Comparison of ENCODE assay signal across 11 mouse cellular contexts in genomic region chr10:110587529-110587928, GRCm38 (mm10).
DNase-seq lines count a peak whose midpoint lies in the region; ATAC-seq and TF ChIP-seq lines count a peak whose summit lies in the region.
"Had no signal": no experiment of that assay in that cellular context is flagged by ENCODE, and none has a peak within 500 bp of the region (broad histone marks: within the 10 kb centered on the region; RNA-seq: fewer than 3 reads in every experiment).

No protein-coding gene starts in this region.

- no peaks in the 10 kb centered on the region for H3K4me1 ChIP-seq in limb, embryonic 13.5 days
- H3K4me1 ChIP-seq in limb, embryonic 10.5 days = 0 out of 2 replicates have a peak, but pooled peaks cover 3% of the 10 kb centered on the region
- H3K4me1 ChIP-seq in hindbrain, postnatal 0 days (ENCODE audit: insufficient read depth, low read length) = no peaks in the 10 kb centered on the region
- H3K4me1 ChIP-seq: forebrain, embryonic 15.5 days had no signal

- TF ChIP-seq CTCF in hindbrain, postnatal 0 days (IDR thresholded peaks at IDR 0.05; ENCODE audit: low read depth) = no peak

- peak; percentile 47; the same call in 1 of the 2 replicates for ATAC-seq in frontal cortex, adult (ENCODE audit: low TSS enrichment)
- ATAC-seq in limb, embryonic 13.5 days (ENCODE audit: low FRiP score, low read depth) = peak; percentile 30; the same call in 1 of the 2 replicates
- peak; percentile 49; the same call in 1 of the 2 replicates for ATAC-seq in hindbrain, postnatal 0 days
- ATAC-seq in erythroblast, adult 5-6 weeks (replicated peaks; ENCODE audit: low FRiP score, poor library complexity, severe bottlenecking) = no peak
- ATAC-seq: forebrain, embryonic 15.5 days had no signal

- H3K4me3 ChIP-seq in limb, embryonic 13.5 days = no peak overlapping the region
- no peak overlapping the region for H3K4me3 ChIP-seq in limb, embryonic 10.5 days
- no peak overlapping the region for H3K4me3 ChIP-seq in hindbrain, postnatal 0 days (ENCODE audit: low read length)
- H3K4me3 ChIP-seq: forebrain, embryonic 15.5 days had no signal

- no peak for DNase-seq in frontal cortex, postnatal 36 days (ENCODE audit: low spot score in 2 of 2)
- DNase-seq in limb, embryonic 10.5 days (ENCODE audit: low spot score) = no peak
- peak; percentile 32 for DNase-seq in brain, adult 2 months (ENCODE audit: low read depth, low spot score)
- peak; percentile 53 for DNase-seq in hindbrain, postnatal 0 days (ENCODE audit: low spot score)
- DNase-seq: lung, postnatal 10 days; thymus, postnatal 14 days had no signal

- no peaks in the 10 kb centered on the region for H3K9me3 ChIP-seq in limb, embryonic 13.5 days
- H3K9me3 ChIP-seq in limb, embryonic 10.5 days (replicated peaks) = no peaks in the 10 kb centered on the region
- H3K9me3 ChIP-seq in hindbrain, postnatal 0 days (ENCODE audit: low read length) = no peaks in the 10 kb centered on the region
- H3K9me3 ChIP-seq: forebrain, embryonic 15.5 days had no signal

- no peak overlapping the region for H3K9ac ChIP-seq in limb, embryonic 13.5 days
- H3K9ac ChIP-seq in hindbrain, postnatal 0 days (replicated peaks; ENCODE audit: low read length) = no peak overlapping the region
- H3K9ac ChIP-seq: forebrain, embryonic 15.5 days had no signal

- no peak overlapping the region for H3K4me2 ChIP-seq in limb, embryonic 13.5 days (replicated peaks)
- H3K4me2 ChIP-seq in hindbrain, postnatal 0 days (ENCODE audit: low read depth, low read length) = peak overlapping the region; percentile 36
- H3K4me2 ChIP-seq: forebrain, embryonic 15.5 days had no signal

- H3K36me3 ChIP-seq in limb, embryonic 13.5 days = no peaks in the 10 kb centered on the region
- H3K36me3 ChIP-seq in limb, embryonic 10.5 days = no peaks in the 10 kb centered on the region
- no peaks in the 10 kb centered on the region for H3K36me3 ChIP-seq in hindbrain, postnatal 0 days (ENCODE audit: insufficient read depth, low read length)
- H3K36me3 ChIP-seq: forebrain, embryonic 15.5 days had no signal

- peak overlapping the region; percentile 33; the same call in 1 of the 2 replicates for H3K27ac ChIP-seq in limb, embryonic 13.5 days
- no peak overlapping the region for H3K27ac ChIP-seq in limb, embryonic 10.5 days
- no peak overlapping the region for H3K27ac ChIP-seq in hindbrain, postnatal 0 days
- H3K27ac ChIP-seq: forebrain, embryonic 15.5 days had no signal

- no peaks in the 10 kb centered on the region for H3K27me3 ChIP-seq in limb, embryonic 13.5 days
- H3K27me3 ChIP-seq in limb, embryonic 10.5 days (ENCODE audit: low read depth, poor library complexity, severe bottlenecking) = no peaks in the 10 kb centered on the region
- no peaks in the 10 kb centered on the region for H3K27me3 ChIP-seq in hindbrain, postnatal 0 days (ENCODE audit: insufficient read depth, low read length)
- H3K27me3 ChIP-seq: CH12.LX; forebrain, embryonic 15.5 days had no signal

- WGBS in limb, embryonic 13.5 days = 69% methylated on average over 13 of the region's 13 CpGs
- 89% methylated on average over 13 of the region's 13 CpGs for WGBS in limb, embryonic 10.5 days
- 44% methylated on average over 13 of the region's 13 CpGs for WGBS in hindbrain, postnatal 0 days

Comparison
In these comparisons a context has a peak if more than half of its experiments do, and no peak if none do; other contexts are left out.
1. DNase-seq: peak in brain, adult 2 months (single experiment) and hindbrain, postnatal 0 days (single experiment); none in frontal cortex, postnatal 36 days (0 of 2) and limb, embryonic 10.5 days (single experiment).